Mouse (Mus musculus): ENCODE measurements at regions not wholly inside any gene's neighbourhood (a gene's known extent, or its start where the extent isn't known, plus 50 kb on each side); places are given as distances from the start of the nearest gene placed in this dataset.
"Not testable (repeated sequence)": the region's sequence is repeated elsewhere in the genome, so short reads cannot be mapped to it uniquely, and the experiment has no call there.

GRCm38 (mm10) chrX:12294452-12294851, 134.3 kb upstream of the Bcor start:
- ATAC-seq (ENCODE audit: insufficient number of reproducible peaks, low FRiP score, low TSS enrichment), result no peak

DNA sequence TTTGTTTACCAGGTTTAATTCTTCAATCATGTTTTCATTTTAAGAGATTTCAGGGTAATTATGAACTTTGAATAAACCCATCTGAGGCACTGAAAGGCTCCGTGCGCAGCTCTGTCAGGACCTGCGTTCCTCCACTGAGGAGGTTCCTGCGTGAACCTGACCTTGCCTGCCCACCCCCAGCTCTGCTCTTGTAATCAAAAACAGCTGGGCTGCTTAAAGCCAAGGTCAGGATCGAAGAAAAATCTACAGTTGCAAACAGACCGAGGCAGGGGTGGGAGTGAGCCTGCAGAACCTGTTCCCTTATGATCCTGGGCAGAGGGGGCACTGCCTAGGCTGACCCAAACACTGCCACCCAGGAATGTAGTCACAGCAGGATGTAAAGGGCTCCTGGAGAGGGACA, 134.8 kb upstream of the Bcor start:
- no peak for ATAC-seq (ENCODE audit: insufficient number of reproducible peaks, low FRiP score, low TSS enrichment)

DNA sequence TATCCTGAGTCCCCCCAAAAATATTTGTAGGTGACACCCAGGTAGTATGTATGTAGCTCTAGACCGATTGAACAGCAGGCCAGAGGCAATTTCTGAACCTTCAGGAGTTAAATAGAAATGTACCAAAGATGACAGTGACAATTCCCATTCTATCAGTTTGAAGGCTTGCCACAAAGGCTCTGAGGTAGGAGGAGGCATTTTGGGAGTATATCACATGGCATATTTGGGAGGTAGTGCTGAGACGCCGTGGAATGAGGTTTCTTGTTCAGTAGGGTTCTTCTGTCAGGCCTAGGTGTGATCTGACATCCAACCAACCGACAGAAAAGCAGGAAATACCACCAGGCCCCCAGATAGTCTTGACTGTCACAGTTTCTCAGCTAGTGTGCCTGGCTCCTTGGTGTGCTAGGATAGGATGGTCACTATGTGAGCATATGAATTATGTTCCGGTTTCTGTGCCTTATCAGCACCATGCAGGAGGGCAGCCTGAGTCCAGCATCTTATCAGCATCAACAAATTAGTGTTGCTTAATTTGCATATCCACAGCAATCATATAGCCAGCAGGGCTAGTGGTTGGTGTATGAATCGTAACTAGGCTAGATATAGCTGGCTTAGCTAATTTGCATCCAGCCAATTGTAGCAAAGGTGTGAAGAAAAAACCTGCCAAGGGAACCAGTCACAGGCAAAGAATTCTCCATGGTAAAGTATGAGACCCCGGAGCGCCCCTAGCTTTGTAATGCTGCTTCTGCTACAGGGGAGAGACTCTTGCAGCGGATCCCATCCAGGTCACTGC, 136.3 kb upstream of the Bcor start:
- no peak for ATAC-seq (ENCODE audit: insufficient number of reproducible peaks, low FRiP score, low TSS enrichment)

DNA sequence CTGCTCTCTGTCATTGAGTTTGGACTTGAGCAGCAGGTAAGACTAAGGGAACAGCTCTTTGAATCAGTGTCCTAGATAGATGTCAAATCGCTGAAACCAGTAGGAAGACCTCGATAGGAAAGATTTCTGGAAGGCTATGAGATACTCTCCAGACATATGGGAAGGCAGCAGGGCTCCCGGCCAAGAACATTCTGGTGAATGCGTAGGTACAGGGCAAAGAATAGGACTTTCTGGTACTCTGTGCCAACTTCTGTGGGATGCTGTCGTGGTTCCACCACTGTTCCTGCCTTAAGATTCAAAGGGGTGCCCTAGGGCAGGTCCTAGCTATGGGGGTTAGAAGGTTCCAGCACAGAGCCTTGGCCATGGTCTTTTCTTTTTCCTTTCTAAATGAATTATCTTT, 138.5 kb upstream of the Bcor start:
- no peak for ATAC-seq (ENCODE audit: insufficient number of reproducible peaks, low FRiP score, low TSS enrichment)

DNA sequence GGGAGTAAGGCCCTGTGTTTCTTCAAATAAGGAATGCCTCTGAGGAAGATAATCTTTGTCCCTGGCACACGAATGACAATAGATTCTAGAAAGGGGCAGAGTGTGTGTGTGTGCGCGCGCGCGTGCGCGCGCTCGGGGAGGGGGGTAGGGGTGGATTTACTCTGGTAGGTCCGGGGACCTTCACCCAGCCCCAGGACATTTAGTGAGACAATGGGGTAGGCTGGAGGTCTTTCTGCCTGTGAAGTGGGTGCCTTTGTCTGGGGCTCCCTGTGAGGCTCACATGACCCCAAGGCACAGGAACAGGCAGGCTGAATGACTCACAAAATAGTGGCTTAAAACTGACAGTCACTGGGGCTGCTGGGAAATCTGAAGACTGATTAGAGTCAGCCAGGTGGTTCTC, 139.1 kb upstream of the Bcor start:
- no peak for ATAC-seq (ENCODE audit: insufficient number of reproducible peaks, low FRiP score, low TSS enrichment)

DNA sequence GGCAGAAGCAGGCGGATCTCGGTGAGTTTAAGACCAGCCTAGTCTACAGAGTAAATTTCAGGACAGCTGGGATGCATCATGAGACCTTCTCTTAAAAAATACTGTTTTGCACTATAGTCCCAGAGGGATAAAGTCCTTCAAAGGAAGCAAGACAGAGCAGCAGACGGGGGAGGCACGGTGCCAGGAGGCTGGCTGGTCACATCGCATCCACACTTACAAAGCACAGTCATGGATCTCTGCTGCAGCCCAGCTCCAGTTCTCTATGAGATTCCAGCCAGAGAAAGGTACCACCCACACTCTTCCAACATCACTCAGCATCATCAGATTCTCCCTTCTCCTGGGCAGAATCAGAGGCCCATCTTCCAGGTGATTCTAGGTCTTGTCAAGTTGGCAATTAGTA, 144.5 kb upstream of the Bcor start:
- no peak for ATAC-seq (ENCODE audit: insufficient number of reproducible peaks, low FRiP score, low TSS enrichment)

DNA sequence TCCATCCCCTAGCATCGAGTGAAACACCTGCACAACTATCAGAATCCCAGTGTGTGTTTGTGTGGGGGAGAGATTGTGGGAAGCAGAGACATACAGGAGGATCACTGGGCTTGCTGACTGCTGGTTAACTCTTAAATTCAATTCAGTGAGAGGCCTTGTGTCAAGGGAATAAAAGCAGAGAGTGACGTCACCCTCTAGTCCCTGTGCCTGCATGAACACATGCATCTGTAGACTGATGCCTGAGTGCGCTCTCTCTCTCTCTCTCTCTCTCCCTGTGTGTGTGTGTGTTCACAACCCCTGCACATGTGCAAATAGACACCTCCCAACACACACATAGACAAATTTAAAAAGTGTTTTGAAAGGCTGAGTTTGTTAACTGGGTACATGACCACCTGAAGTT, 146.8 kb upstream of the Bcor start:
- ATAC-seq (ENCODE audit: insufficient number of reproducible peaks, low FRiP score, low TSS enrichment), result no peak

- no peak for ATAC-seq (ENCODE audit: insufficient number of reproducible peaks, low FRiP score, low TSS enrichment)
These were observed 152.4 kb upstream of the Bcor start for GRCm38 (mm10) chrX:12312534-12312933.

DNA sequence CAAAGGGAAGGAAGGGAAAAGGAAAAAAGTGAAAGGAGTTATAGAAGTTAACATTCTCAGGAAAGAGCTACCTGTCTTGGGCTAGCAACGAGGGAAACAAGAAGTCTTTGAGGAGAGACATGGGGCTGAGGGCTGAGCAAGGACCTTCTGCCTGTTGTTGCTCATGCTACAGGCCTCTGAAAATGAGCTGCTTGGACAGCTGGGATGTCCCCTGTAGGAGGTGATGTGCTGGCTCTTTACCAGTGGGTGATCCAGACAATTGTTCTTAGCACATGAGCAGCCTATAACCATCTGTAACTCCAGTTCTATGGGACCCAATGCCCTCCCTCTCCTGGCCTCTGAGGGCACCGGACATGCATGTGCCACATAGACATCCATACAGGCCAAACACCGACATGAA, 155.5 kb upstream of the Bcor start:
- no peak for ATAC-seq (ENCODE audit: insufficient number of reproducible peaks, low FRiP score, low TSS enrichment)

DNA sequence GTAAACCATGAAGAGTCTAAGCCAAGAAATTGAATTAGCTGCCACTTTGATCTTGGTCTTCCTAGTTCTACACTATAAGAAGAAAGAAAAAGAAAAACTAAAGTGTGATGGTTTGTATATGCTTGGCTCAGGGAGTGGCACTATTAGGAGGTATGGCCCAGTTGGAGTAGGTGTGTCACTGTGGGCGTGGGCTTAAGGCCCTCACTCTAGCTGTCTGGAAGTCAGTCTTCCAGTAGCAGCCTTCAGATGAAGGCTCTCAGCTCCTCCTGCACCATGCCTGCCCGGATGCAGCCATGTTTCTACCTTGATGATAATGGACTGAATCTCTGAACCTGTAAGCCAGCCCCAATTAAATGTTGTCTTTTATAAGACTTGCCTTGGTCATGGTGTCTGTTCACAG, 157.3 kb upstream of the Bcor start:
- ATAC-seq (ENCODE audit: insufficient number of reproducible peaks, low FRiP score, low TSS enrichment), result not testable (repeated sequence)

- no peak for ATAC-seq (ENCODE audit: insufficient number of reproducible peaks, low FRiP score, low TSS enrichment)
These were observed 158.9 kb upstream of the Bcor start for GRCm38 (mm10) chrX:12318848-12319651.

DNA sequence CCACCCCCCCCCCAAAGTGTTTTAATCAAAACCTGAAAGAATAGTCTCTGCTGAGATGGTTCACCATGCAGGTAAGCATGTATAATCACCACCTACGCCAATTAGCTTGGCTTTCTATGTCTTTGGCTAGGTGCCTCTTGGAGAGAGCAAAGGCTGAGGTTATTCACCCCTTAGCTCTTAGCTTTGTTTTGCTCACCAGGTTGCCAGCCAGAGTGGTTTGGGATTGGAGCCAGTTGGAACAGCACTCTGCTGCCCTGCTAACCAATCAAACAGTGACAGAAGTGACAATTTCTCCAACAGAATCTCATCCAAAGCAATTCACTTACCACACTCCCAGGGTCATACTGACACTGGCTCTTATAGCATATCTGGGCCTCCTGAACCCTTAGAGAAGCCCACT, 162.3 kb upstream of the Bcor start:
- ATAC-seq (ENCODE audit: insufficient number of reproducible peaks, low FRiP score, low TSS enrichment), result no peak

DNA sequence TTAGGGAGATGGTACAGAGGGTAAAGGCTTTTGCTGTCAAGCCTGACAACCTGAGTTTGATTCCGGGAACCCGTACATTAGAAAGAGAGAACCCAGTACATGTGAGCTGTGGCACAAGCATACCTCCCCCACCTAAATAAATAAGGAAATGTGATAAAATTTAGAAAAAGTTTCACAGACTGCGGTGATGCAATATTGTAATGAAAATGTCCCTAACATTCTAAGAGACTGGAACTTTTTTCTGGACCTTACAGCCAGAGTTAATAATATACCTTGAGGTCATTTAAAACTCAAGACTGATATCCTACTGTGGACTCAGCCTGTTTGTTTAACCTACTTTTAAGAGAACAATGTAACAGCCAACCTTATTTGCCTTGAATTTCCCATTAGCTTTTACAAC, 163.1 kb upstream of the Bcor start:
- no peak for ATAC-seq (ENCODE audit: insufficient number of reproducible peaks, low FRiP score, low TSS enrichment)

DNA sequence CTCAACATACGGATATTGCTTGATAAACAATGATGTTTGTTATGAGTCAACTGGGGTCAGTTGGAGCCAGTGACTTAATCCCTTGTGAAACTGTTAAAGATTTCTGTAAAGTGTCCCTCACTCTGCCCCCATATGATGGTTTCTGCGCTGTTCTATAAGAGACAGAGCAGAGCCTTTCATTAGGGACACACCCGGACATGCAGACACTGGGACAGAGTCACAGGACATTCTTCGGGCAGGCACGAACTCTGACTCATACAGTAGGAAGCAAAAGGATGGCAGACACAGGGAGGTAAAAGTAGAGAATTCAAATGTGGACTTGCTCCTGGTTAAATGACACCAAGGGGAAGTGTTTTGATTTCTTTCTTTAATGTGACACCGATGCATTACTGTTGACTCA, 163.7 kb upstream of the Bcor start:
- ATAC-seq (ENCODE audit: insufficient number of reproducible peaks, low FRiP score, low TSS enrichment), result no peak

DNA sequence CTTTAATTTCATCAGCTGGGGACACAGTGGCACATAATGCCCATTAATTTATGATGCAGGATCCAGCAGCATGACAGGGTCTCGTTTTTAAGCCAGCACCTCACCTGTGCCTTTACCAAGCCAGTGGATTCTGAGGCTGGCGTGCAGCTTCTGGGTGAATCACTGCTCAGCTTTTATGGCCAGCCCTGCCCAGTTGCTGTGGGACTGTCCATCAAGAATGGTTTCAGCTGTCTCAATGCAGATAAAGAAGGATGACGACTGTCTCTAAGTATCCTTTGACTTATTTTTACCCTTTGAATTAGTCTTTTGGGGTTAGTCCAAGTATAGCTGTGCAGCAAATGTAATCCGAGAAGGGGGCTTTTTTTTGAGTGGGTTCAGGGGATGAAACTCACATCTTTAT, 167.3 kb upstream of the Bcor start:
- ATAC-seq (ENCODE audit: insufficient number of reproducible peaks, low FRiP score, low TSS enrichment), result no peak

DNA sequence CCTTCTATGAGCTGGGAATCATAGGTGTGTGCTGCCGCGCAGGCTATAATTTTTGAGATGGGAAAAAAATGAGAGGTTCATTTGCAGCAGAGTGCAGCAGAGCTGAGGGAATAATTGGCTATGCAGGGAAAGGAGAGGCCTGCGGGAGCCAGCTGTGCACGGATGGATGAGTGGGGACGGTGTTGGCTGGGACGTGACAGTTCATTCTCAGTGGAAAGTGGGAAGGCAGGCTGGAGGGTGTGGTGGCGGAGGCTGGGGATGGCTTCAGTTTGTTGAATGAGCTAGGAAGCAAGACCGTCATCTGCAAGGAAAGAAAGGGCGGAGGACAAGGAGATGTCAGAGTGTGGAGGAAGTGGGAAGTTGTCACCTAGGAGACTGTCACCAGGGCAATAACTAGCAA, 180.4 kb upstream of the Bcor start:
- ATAC-seq (ENCODE audit: insufficient number of reproducible peaks, low FRiP score, low TSS enrichment), result no peak

DNA sequence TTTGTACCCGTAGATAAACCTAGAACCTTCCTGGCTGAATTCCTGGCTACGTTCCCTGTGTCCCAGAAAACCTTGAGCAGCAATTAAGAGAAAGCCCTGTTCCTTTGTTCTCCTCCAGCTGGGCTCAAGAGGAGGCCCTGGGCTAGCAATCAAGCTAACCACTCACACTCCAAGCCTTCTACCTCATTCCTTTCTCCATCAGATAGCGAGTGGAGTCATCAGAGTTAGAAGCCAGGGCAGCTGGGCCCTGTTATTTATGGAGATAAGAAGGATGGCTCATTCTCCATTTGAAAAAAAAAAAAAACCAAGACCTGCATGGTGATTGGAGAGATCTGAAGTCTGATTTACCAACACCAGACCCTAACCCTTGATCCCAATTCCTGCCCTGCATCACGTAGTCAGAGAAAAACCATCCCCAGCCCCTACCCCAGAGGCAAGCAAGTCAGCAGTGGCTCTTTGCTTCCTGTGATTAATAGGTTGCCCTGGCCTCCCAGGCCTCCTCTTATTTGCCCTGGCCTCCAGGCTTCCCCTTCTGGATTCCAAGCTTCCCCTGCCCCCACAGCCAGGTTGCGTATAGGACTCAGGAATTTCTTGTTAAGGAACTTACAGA, 181.3 kb upstream of the Bcor start:
- no peak for ATAC-seq (ENCODE audit: insufficient number of reproducible peaks, low FRiP score, low TSS enrichment)

DNA sequence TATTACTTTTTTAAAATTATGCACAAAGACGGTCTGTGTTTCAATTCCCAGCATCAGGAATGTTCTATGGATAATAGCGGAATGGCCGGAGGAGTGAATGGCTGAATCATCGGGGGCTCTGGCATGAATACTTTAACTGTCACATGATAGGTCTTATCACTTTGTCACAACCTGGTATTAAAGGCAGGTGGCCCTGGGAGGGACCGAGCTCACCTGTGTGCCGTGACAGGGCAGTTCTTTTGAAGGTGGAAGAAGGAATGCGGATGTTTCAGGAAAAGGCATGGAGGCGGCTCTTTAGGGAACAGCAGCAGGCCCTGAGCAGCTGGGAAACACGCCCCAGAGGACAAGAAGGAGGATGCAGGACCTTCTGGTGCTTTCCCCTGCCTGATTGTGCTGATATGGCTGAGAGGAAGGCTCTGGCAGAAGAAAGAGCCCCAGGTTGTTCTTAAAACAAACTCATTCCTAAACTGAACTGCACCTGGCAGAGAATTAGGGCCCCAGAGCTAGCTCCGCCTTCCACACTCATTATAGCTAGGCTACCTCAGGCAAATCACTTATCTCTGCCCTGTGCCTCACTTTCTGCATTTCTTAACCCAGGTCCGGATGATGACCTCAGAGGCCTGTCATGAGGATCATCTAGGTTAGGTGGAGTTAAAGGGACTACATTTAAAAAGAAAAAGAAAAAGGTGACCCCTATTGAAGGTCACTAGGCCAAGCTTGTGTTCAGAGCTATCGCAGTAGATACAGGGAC, 184.8 kb upstream of the Bcor start:
- no peak for ATAC-seq (ENCODE audit: insufficient number of reproducible peaks, low FRiP score, low TSS enrichment)

GRCm38 (mm10) chrX:12346856-12347255, 186.7 kb upstream of the Bcor start:
- ATAC-seq (ENCODE audit: insufficient number of reproducible peaks, low FRiP score, low TSS enrichment), result no peak

GRCm38 (mm10) chrX:12348117-12348516, 188.0 kb upstream of the Bcor start:
- ATAC-seq (ENCODE audit: insufficient number of reproducible peaks, low FRiP score, low TSS enrichment), result no peak

DNA sequence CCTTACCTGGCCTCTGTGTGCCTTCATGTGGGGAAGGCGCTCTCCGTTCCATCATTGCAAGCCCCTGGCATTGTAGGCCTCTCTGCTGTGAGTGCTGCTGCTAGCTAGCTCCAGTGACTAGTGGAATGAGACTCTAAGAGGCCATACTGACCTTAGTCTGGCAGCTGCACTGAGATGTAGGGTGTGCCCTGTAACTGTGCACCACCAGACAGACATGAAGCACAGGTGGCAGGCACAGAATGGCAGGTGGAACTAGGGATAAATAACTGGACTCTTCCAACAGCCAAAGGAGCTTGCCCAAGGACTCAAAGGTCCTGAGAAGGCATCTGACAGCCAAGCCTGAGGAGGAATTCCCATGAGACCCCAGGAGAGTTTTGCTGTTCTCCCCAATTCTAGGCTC, 194.7 kb upstream of the Bcor start:
- ATAC-seq (ENCODE audit: insufficient number of reproducible peaks, low FRiP score, low TSS enrichment), result no peak
